Mouse (Mus musculus) limb, embryonic 10.5 days (tissue): ENCODE data around the gene Git1. TPM values are rescaled to one million over a fixed set of nuclear protein-coding genes. Genes with fewer than 3 reads are reported as not detected.
"Not testable (repeated sequence)": the region's sequence is repeated elsewhere in the genome, so short reads cannot be mapped to it uniquely, and the experiment has no call there.

Experiments
- DNase-seq: peaks from one replicate; pipeline ENCODE4 v3.0.0-alpha.2; 2017; ENCODE audit warnings: low spot score
- H3K27ac ChIP-seq: fragments of 300-500 bp; sonication (generic); 2 replicates; pipeline ENCODE4 v1.5.1; 2016; ENCODE audit warnings: mild to moderate bottlenecking
- H3K27me3 ChIP-seq: fragments of 300-500 bp; sonication (generic); 2 replicates; pipeline ENCODE4 v1.6.1; 2016; ENCODE audit warnings: low read depth, mild to moderate bottlenecking; ENCODE audit not compliant: poor library complexity, severe bottlenecking
- H3K36me3 ChIP-seq: fragments of 300-500 bp; sonication (generic); 2 replicates; pipeline ENCODE4 v1.6.1; 2016; ENCODE audit warnings: mild to moderate bottlenecking, moderate library complexity
- H3K4me1 ChIP-seq: fragments of 300-500 bp; sonication (generic); 2 replicates; pipeline ENCODE4 v1.6.1; 2016
- H3K4me3 ChIP-seq: fragments of 300-500 bp; sonication (generic); 2 replicates; pipeline ENCODE4 v1.5.1; 2016; ENCODE audit warnings: mild to moderate bottlenecking, moderate library complexity
- H3K9me3 ChIP-seq: fragments of 300-500 bp; sonication (generic); replicated peaks from 2 replicates; pipeline ENCODE4 v1.6.1; 2016; ENCODE audit warnings: mild to moderate bottlenecking
- WGBS: fragments of 180-500 bp; shearing (Covaris S2); methylation state at CpG from one replicate; pipeline ENCODE4 v1.1.7; 2016; 5-methylcytosine and 5-hydroxymethylcytosine counted together
- polyA plus RNA-seq: library from polyadenylated mRNA; unstranded; fragments of >200 nt; fragmentation: Nextera tagmentation; extraction: Ambion mirVana; gene quantifications from 2 replicates; pipeline ENCODE4 v1.2.1, GENCODE M21; 2016

Git1 gene
- polyA plus RNA-seq, 1 experiment from 2014 or later = 14.8 TPM

DNA sequence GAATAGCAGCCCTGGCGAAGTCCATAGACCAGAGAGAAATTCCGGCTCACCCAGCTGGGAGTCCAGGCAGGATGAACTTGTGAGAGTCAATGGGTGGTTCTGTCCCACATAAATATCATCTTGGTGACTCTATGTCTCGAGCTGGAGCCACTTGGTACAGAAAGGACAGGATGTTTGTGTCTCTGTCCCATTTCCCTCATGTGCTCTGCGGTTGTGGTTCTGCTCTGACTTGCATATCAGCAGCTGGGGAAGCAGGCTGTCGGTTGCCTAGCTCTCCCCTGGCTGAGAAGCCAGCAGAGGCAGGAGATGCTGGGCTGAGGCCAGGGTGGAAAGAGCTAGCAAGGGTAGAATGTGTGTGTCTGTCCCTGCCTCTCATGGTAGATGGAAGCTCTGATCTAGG lies 25.7 kb downstream of the Git1 start, which contains the start of gene Gm10392:
Gene Gm10392 (minus strand): TSS at position 156 of the 400 bp plus-strand sequence.
- Histone ChIP-seq H3K4me3 (no peak within 1 kb of the TSS), H3K27me3 (peaks cover 49% of the 10 kb centered on the region), H3K36me3 (no peaks in the 10 kb centered on the region), H3K27ac (no peak within 1 kb of the TSS), H3K9me3 (no peaks in the 10 kb centered on the region), H3K4me1 (peaks cover 26% of the 10 kb centered on the region)
- 70% methylated on average over 5 of the region's 5 CpGs for WGBS
- DNase-seq = no peak

DNA sequence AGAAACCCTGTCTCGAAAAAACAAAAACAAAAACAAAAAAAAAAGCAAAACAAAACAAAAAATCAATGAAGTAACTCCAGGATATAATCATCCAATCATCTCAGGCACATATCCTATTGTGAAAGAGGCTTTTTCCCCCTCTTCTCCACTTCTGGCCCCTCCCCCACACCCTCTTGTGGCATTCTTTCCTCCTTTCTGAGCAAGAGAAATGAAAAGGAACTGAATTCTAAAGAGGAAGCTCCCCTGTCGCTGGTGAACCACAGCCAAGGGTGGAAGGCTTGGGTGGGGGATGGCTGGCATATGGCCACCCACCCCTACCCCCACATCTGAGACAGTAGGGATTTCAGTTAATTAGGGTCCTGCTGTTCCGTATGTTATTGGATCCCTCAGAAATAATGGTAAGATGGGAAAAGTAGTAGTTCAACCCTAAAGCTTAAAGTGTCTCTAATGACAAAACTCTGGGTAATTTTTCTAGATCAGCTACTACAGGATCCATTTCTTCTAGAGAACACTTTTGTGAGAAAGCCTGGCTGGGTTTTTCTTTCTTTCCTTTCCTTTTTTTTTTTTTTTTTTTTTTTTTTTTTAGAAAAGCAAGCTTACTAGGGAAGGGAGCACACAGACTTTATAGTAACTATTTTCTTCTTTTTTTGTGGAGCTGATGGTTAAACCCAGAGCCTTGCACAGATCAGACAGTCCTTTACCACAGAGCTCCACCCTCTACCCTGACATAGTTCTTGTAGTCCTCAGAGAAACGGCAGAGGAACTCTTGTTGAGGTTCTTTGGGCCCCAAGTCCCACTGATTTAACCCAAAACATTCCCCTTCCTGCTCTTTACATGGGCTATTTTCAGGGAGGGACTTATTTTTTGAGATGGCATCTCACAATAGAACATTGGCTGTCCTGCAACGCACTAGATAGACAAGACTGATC lies 27.5 kb downstream of the Git1 start:
- DNase-seq = no peak
- peaks cover 8% of the 10 kb centered on the region for H3K4me1 ChIP-seq
- no peaks in the 10 kb centered on the region for H3K9me3 ChIP-seq
- H3K27me3 ChIP-seq = peaks cover 31% of the 10 kb centered on the region
- H3K4me3 ChIP-seq = no peak overlapping the region
- H3K27ac ChIP-seq = no peak overlapping the region
- no peaks in the 10 kb centered on the region for H3K36me3 ChIP-seq
- 58% methylated on average over 5 of the region's 5 CpGs for WGBS

DNA sequence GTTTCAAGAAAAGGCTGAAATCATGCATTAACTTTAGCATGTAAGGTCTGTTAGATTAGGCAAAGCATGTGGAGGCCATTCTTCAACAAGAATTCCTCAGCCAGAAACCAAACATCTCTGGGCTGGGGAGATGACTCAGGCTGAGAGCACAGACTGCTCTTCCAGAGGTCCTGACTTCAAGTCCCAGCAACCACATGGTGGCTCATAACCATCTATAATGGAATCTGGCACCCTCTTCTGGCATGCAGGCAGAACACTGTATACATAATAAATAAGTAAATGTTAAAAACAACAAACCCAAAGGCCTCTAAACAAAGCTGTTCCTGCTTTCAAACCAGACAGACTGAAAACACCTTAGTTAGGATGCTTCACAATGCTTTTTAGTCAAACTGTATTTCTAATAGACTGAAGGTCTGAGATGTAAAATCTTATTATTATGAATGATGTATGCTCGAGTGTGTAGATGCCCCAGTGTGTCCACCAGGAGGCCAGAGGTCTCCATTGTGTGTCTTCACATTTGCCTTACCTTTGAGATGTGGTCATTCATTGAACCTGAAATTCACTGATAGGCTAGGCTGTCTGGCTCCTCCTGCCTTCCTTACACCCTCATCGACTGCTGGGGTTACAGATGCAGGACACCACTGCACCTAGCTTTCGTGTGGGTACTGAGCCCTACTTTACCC lies 32.6 kb downstream of the Git1 start:
- no peak for DNase-seq
- H3K4me3 ChIP-seq = no peak overlapping the region
- no peaks in the 10 kb centered on the region for H3K9me3 ChIP-seq
- peaks cover 4% of the 10 kb centered on the region; the same call in 1 of the 2 replicates for H3K36me3 ChIP-seq
- no peaks in the 10 kb centered on the region for H3K27me3 ChIP-seq
- 81% methylated on average over 3 of the region's 3 CpGs for WGBS
- H3K27ac ChIP-seq = no peak overlapping the region
- no peaks in the 10 kb centered on the region for H3K4me1 ChIP-seq

DNA sequence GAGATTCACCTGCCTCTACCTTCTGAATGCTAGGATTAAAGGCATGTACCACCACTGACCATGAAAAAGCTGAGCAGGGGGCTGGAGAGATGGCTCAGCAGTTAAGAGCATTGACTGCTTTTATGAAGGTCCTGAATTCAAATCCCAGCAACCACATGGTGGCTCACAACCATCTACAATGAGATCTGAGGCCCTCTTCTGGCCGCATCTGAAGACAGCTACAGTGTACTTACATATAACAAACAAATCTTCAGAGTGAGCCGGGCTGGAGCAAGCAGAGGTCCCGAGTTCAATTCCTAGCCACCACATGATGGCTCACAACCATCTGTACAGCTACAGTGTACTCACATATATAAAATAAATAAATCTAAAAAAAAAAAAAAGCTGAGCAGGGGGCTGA lies 35.1 kb downstream of the Git1 start:
- WGBS = 86% methylated on average over 3 of the region's 3 CpGs

DNA sequence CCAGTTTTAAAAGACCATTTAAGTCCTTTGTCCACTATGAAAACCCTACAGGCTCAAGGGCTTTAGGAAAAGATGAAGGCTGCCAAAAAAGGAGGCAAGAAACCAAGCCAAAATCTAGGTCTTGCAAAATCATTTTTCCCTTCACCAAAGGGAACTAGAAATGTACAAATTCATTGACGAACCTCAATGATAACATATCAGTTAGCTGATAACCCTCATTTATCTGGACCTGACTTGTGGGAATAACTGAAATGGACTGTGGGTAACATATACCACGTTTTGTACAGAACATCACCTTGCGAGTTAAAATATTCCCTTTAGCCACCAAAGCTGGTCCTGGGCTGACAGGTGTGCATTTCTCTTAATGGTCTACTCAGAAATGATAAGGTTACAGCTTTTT lies 36.3 kb downstream of the Git1 start:
- H3K9me3 ChIP-seq = no peaks in the 10 kb centered on the region
- H3K4me3 ChIP-seq = no peak overlapping the region
- no peak overlapping the region for H3K27ac ChIP-seq
- H3K4me1 ChIP-seq = no peaks in the 10 kb centered on the region
- 90% methylated on average over 3 of the region's 3 CpGs for WGBS
- DNase-seq = no peak
- H3K27me3 ChIP-seq = no peaks in the 10 kb centered on the region
- H3K36me3 ChIP-seq = peaks cover 14% of the 10 kb centered on the region

More for the DNA sequence above, 35.1 kb downstream of the Git1 start:
- not testable (repeated sequence) for H3K27me3 ChIP-seq, H3K4me1 ChIP-seq, DNase-seq, H3K9me3 ChIP-seq, H3K4me3 ChIP-seq, H3K27ac ChIP-seq
- peaks cover 10% of the 10 kb centered on the region; the same call in 1 of the 2 replicates for H3K36me3 ChIP-seq

DNA sequence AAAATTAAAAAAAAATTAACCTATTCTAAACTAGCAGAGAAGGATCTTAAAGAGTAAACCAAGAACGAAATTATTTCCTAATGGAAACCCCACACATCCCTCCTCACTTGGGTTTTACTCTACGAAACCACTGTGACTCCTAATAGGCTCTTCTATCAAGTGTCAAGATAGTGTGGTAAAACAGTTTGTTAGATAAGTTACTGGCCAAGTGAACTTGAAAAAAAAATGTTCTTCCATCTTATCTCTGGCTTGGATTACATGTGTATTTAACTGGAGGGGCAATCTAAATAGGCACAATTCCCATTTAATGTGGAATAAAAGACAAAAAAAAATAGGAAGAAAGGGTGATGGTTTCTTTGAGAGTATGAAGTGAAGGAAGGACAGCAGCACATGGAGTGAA lies 37.5 kb downstream of the Git1 start:
- 94% methylated on average over 2 of the region's 2 CpGs for WGBS
- no peak for DNase-seq
- Histone ChIP-seq H3K4me3 (no peak overlapping the region), H3K9me3 (no peaks in the 10 kb centered on the region), H3K36me3 (peaks cover 21% of the 10 kb centered on the region), H3K4me1 (no peaks in the 10 kb centered on the region), H3K27me3 (no peaks in the 10 kb centered on the region), H3K27ac (no peak overlapping the region)

DNA sequence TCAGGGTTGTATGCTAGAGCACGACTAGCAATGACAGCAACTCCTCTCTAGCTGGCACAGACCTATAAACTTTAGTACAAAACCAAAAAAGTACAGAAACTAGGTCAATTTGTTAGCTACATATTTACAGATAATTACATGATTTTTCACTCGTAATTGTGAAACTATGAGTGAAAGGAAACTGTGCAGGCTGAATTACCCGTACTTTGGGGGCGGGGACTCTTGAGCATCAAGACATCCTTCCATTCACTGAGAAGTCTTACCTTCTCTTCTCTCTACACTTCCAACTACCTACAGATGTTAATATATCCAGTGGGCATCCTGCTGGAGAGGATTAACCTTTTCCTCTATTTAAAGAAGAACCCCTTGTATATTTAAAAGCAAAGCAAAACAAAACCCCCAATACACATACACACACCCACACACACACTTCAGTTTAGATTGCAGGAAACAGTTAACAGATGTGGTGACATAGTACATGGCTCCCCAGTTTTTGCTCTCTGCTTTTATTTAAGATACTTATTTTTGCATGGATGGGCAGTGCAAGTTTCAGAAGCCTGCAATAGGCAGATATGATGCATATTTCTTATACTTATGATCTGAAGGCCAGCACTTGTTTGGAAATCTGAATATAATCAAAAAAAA lies 39.0 kb downstream of the Git1 start:
- Histone ChIP-seq H3K4me3 (no peak overlapping the region), H3K4me1 (no peaks in the 10 kb centered on the region), H3K27me3 (no peaks in the 10 kb centered on the region), H3K9me3 (no peaks in the 10 kb centered on the region), H3K27ac (no peak overlapping the region), H3K36me3 (peaks cover 35% of the 10 kb centered on the region)
- no peak for DNase-seq
- WGBS = 90% methylated on average over 4 of the region's 4 CpGs

DNA sequence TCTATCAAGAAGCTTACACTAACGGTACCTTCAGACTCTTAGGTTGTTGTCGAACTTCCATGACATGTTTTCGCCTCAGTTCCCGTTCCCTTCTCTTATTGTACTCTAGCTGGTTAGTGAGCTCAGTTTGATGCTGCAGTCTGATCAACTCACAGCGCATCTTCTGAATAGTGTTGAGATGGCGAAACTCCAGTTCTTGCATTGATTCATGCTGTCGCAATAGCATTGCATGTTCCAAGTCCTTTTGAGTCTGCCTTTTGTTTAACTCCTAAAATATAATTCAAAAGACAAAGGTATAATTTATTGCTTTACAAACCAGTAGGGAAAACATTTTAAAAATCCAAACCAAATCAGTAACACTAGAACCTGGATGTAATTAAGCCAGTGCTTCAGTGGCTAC lies 51.9 kb downstream of the Git1 start:
- no peaks in the 10 kb centered on the region for H3K27me3 ChIP-seq
- H3K36me3 ChIP-seq = peaks cover 98% of the 10 kb centered on the region
- H3K4me3 ChIP-seq = no peak overlapping the region
- no peak for DNase-seq
- no peaks in the 10 kb centered on the region for H3K4me1 ChIP-seq
- no peaks in the 10 kb centered on the region for H3K9me3 ChIP-seq
- 93% methylated on average over 7 of the region's 7 CpGs for WGBS
- H3K27ac ChIP-seq = no peak overlapping the region

Other genes starting within 250 kb of the Git1 start
- gene Coro6, start 31.2 kb upstream of the Git1 start, polyA plus RNA-seq = 0.15 TPM in 1 of 2 replicates, not detected in the other
- 12.5 and 13.4 TPM in 2 replicates for gene Ankrd13b, start 3.9 kb upstream of the Git1 start, polyA plus RNA-seq
- gene Abhd15, start 21.6 kb downstream of the Git1 start, polyA plus RNA-seq = 1.4 and 2.0 TPM in 2 replicates
- 33.4 and 38.7 TPM in 2 replicates for gene Trp53i13, start 22.4 kb downstream of the Git1 start, polyA plus RNA-seq
- 0.14 TPM in 1 of 2 replicates, not detected in the other for gene Gm10392, start 25.6 kb downstream of the Git1 start, polyA plus RNA-seq
- gene Taok1, start 114.3 kb downstream of the Git1 start, polyA plus RNA-seq = 8.4 and 9.9 TPM in 2 replicates
- gene Nufip2, start 192.6 kb downstream of the Git1 start, polyA plus RNA-seq = 3.7 and 4.0 TPM in 2 replicates
- not detected in 2 replicates for gene Cryba1, start 231.7 kb downstream of the Git1 start, polyA plus RNA-seq